Mouse (Mus musculus): ENCODE measurements around the gene Ddr2.
"Not testable (repeated sequence)": the region's sequence is repeated elsewhere in the genome, so short reads cannot be mapped to it uniquely, and the experiment has no call there.

Gene Ddr2

GRCm38 (mm10) chr1:170039402-170039801 is 71.2 kb downstream of the Ddr2 start:
- DNase-seq (ENCODE audit: low spot score), result no peak

- DNase-seq (ENCODE audit: low spot score), result no peak
Measured at GRCm38 (mm10) chr1:170035575-170035974, 75.0 kb downstream of the Ddr2 start.

GRCm38 (mm10) chr1:170034961-170035360 is 75.6 kb downstream of the Ddr2 start:
- DNase-seq (ENCODE audit: low spot score), result no peak

GRCm38 (mm10) chr1:170031656-170032055 is 78.9 kb downstream of the Ddr2 start:
- DNase-seq (ENCODE audit: low spot score), result no peak

- no peak for DNase-seq (ENCODE audit: low spot score)
Measured at GRCm38 (mm10) chr1:170014784-170015183, 95.8 kb downstream of the Ddr2 start.

- DNase-seq (ENCODE audit: low spot score), result no peak
Measured at GRCm38 (mm10) chr1:170010716-170011505, 99.7 kb downstream of the Ddr2 start.

- DNase-seq (ENCODE audit: low spot score), result no peak
Measured at GRCm38 (mm10) chr1:170009296-170009695, 101.3 kb downstream of the Ddr2 start.

GRCm38 (mm10) chr1:170008432-170009220 is 101.9 kb downstream of the Ddr2 start:
- no peak for DNase-seq (ENCODE audit: low spot score)

GRCm38 (mm10) chr1:170006516-170006915 is 104.0 kb downstream of the Ddr2 start:
- DNase-seq (ENCODE audit: low spot score), result no peak

- DNase-seq (ENCODE audit: low spot score), result no peak
Measured at GRCm38 (mm10) chr1:170005297-170005696, 105.3 kb downstream of the Ddr2 start.

GRCm38 (mm10) chr1:169993901-169994300 is 116.7 kb downstream of the Ddr2 start:
- not testable (repeated sequence) for DNase-seq (ENCODE audit: low spot score)

GRCm38 (mm10) chr1:169986166-169986565 is 124.4 kb downstream of the Ddr2 start:
- DNase-seq (ENCODE audit: low spot score), result no peak

GRCm38 (mm10) chr1:169977621-169978020 is 132.9 kb downstream of the Ddr2 start:
- DNase-seq (ENCODE audit: low spot score), result no peak

GRCm38 (mm10) chr1:169971998-169972397 is 138.6 kb downstream of the Ddr2 start:
- no peak for DNase-seq (ENCODE audit: low spot score)

- no peak for DNase-seq (ENCODE audit: low spot score)
Measured at GRCm38 (mm10) chr1:169970936-169971335, 139.6 kb downstream of the Ddr2 start.

GRCm38 (mm10) chr1:169969516-169969886 is 141.1 kb downstream of the Ddr2 start:
- no peak for DNase-seq (ENCODE audit: low spot score)

- DNase-seq (ENCODE audit: low spot score), result peak; percentile 98
Measured at GRCm38 (mm10) chr1:169968792-169969515, 141.6 kb downstream of the Ddr2 start, which contains the start of gene Hsd17b7. Hsd17b7 (minus strand) TSS chr1:169969241.

GRCm38 (mm10) chr1:169953106-169953505 is 157.5 kb downstream of the Ddr2 start:
- no peak for DNase-seq (ENCODE audit: low spot score)

- DNase-seq (ENCODE audit: low spot score), result no peak
Measured at GRCm38 (mm10) chr1:169952636-169953035, 157.9 kb downstream of the Ddr2 start.

- DNase-seq (ENCODE audit: low spot score), result no peak
Measured at GRCm38 (mm10) chr1:169951561-169951960, 159.0 kb downstream of the Ddr2 start.

GRCm38 (mm10) chr1:169950651-169951050 is 159.9 kb downstream of the Ddr2 start:
- no peak for DNase-seq (ENCODE audit: low spot score)

- no peak for DNase-seq (ENCODE audit: low spot score)
Measured at GRCm38 (mm10) chr1:169949981-169950380, 160.6 kb downstream of the Ddr2 start.

- no peak for DNase-seq (ENCODE audit: low spot score)
Measured at GRCm38 (mm10) chr1:169948866-169949265, 161.7 kb downstream of the Ddr2 start.
